9 mouse cellular contexts compared by ENCODE assay signal in genomic region chr1:24134792-24135191, GRCm38 (mm10). TPM values are rescaled to one million over a fixed set of nuclear protein-coding genes. Genes with fewer than 3 reads are reported as not detected.
DNase-seq lines count a peak whose midpoint lies in the region; ATAC-seq and TF ChIP-seq lines count a peak whose summit lies in the region.
"Had no signal": no experiment of that assay in that cellular context is flagged by ENCODE, and none has a peak within 500 bp of the region (broad histone marks: within the 10 kb centered on the region; RNA-seq: fewer than 3 reads in every experiment).

No protein-coding gene starts in this region.

- H3K9me3 ChIP-seq in liver, postnatal 0 days (ENCODE audit: low read length), result no peaks in the 10 kb centered on the region
- H3K9me3 ChIP-seq in neural tube, embryonic 12.5 days, result no peaks in the 10 kb centered on the region
- no peaks in the 10 kb centered on the region for H3K9me3 ChIP-seq in heart, embryonic 10.5 days
- H3K9me3 ChIP-seq: heart, embryonic 13.5 days had no signal

- TF ChIP-seq EP300 in liver, postnatal 0 days (IDR thresholded peaks at IDR 0.05; ENCODE audit: low read depth), result no peak

- H3K4me2 ChIP-seq in liver, postnatal 0 days (ENCODE audit: low read depth, low read length), result no peak overlapping the region
- H3K4me2 ChIP-seq in neural tube, embryonic 12.5 days (replicated peaks), result no peak overlapping the region
- H3K4me2 ChIP-seq: heart, embryonic 13.5 days had no signal

- H3K36me3 ChIP-seq in liver, postnatal 0 days (replicated peaks; ENCODE audit: insufficient read depth, low read length), result no peaks in the 10 kb centered on the region
- H3K36me3 ChIP-seq in neural tube, embryonic 12.5 days, result no peaks in the 10 kb centered on the region
- H3K36me3 ChIP-seq in heart, embryonic 10.5 days, result no peaks in the 10 kb centered on the region
- H3K36me3 ChIP-seq: heart, embryonic 13.5 days had no signal

- H3K4me3 ChIP-seq in liver, postnatal 0 days (ENCODE audit: low read depth, low read length), result no peak overlapping the region
- H3K4me3 ChIP-seq in neural tube, embryonic 12.5 days, result no peak overlapping the region
- no peak overlapping the region for H3K4me3 ChIP-seq in heart, embryonic 10.5 days
- H3K4me3 ChIP-seq: heart, embryonic 13.5 days had no signal

- H3K4me1 ChIP-seq in liver, postnatal 0 days (ENCODE audit: insufficient read depth), result no peaks in the 10 kb centered on the region
- no peaks in the 10 kb centered on the region for H3K4me1 ChIP-seq in neural tube, embryonic 12.5 days
- no peaks in the 10 kb centered on the region for H3K4me1 ChIP-seq in heart, embryonic 10.5 days

- peak; percentile 73 for TF ChIP-seq CTCF in liver, postnatal 0 days (IDR thresholded peaks at IDR 0.05; ENCODE audit: low read depth)

- no peak overlapping the region for H3K27ac ChIP-seq in liver, postnatal 0 days (ENCODE audit: low read depth)
- H3K27ac ChIP-seq in neural tube, embryonic 12.5 days, result no peak overlapping the region
- no peak overlapping the region for H3K27ac ChIP-seq in heart, embryonic 10.5 days
- H3K27ac ChIP-seq: heart, embryonic 13.5 days had no signal

- H3K27me3 ChIP-seq in liver, postnatal 0 days (ENCODE audit: insufficient read depth, low read length), result no peaks in the 10 kb centered on the region
- no peaks in the 10 kb centered on the region for H3K27me3 ChIP-seq in neural tube, embryonic 12.5 days (replicated peaks)
- H3K27me3 ChIP-seq in heart, embryonic 10.5 days (ENCODE audit: insufficient read depth, poor library complexity, severe bottlenecking), result no peaks in the 10 kb centered on the region

- WGBS in liver, postnatal 0 days (ENCODE audit: insufficient replicate concordance), result 14% methylated on average over 1 of the region's 1 CpGs
- WGBS in neural tube, embryonic 12.5 days, result 7% methylated on average over 1 of the region's 1 CpGs
- WGBS in heart, embryonic 10.5 days, result 6% methylated on average over 1 of the region's 1 CpGs

- H3K9ac ChIP-seq in liver, postnatal 0 days (replicated peaks), result no peak overlapping the region
- no peak overlapping the region for H3K9ac ChIP-seq in neural tube, embryonic 12.5 days
- H3K9ac ChIP-seq: heart, embryonic 13.5 days had no signal

- no peak for DNase-seq in liver, postnatal 0 days
- no peak for DNase-seq in liver
- DNase-seq in brain, adult 2 months (ENCODE audit: low read depth, low spot score), result peak; percentile 76
- peak; percentile 4 for DNase-seq in gonadal fat pad, adult 2 months (ENCODE audit: low read depth)
- no peak for DNase-seq in right cerebral cortex, postnatal 14 days
- DNase-seq in heart, embryonic 10.5 days (ENCODE audit: low spot score), result no peak

- no peak for ATAC-seq in liver, postnatal 0 days
- peak; percentile 80 for ATAC-seq in neural tube, embryonic 12.5 days (ENCODE audit: low FRiP score, low read depth)

RNA-seq across cellular contexts. Expression of gene Fam135a, which starts 34.7 kb away (rescaled TPM):
- 7.2 and 8.7 TPM in 2 replicates for polyA plus RNA-seq in liver, postnatal 0 days (2015; fragmentation: Nextera tagmentation; extraction: Ambion mirVana)
- 6.9 and 7.1 TPM in 2 replicates for polyA plus RNA-seq in gonadal fat pad, adult 2 months (2012; rRNA removed)
- polyA plus RNA-seq in neural tube, embryonic 12.5 days (2016; fragmentation: Nextera tagmentation; extraction: Ambion mirVana), result 42.9 and 49.3 TPM in 2 replicates
- polyA plus RNA-seq in heart, embryonic 10.5 days (2016; fragmentation: Nextera tagmentation; extraction: Ambion mirVana), result 32.1 and 32.5 TPM in 2 replicates

RNA-seq across cellular contexts. Expression of gene Col9a1, which starts 42.6 kb away (rescaled TPM):
- 0.05 TPM in 1 of 2 replicates, not detected in the other for polyA plus RNA-seq in liver, postnatal 0 days (2015; fragmentation: Nextera tagmentation; extraction: Ambion mirVana)
- 0.16 and 0.20 TPM in 2 replicates for polyA plus RNA-seq in gonadal fat pad, adult 2 months (2012; rRNA removed)
- polyA plus RNA-seq in neural tube, embryonic 12.5 days (2016; fragmentation: Nextera tagmentation; extraction: Ambion mirVana), result 30.9 and 39.8 TPM in 2 replicates
- 19.4 and 48.7 TPM in 2 replicates for polyA plus RNA-seq in heart, embryonic 10.5 days (2016; fragmentation: Nextera tagmentation; extraction: Ambion mirVana)
- polyA plus RNA-seq: small intestine, adult 2 months had no signal

Comparison
In these comparisons a context has a peak if more than half of its experiments do, and no peak if none do; other contexts are left out.
1. DNase-seq: peak in brain, adult 2 months (single experiment) and gonadal fat pad, adult 2 months (single experiment); none in liver, postnatal 0 days (single experiment), liver (single experiment), right cerebral cortex, postnatal 14 days (single experiment) and heart, embryonic 10.5 days (single experiment).
2. RNA of gene Col9a1, which starts 42.6 kb away (polyA plus RNA-seq): 19.4 to 48.7 TPM in heart, embryonic 10.5 days and 30.9 to 39.8 TPM in neural tube, embryonic 12.5 days; 0.16 to 0.20 TPM in gonadal fat pad, adult 2 months and 0.05 TPM in liver, postnatal 0 days; every median in the first group is over 10 times any median in the second.